Comparison of ENCODE assay signal across 9 mouse cellular contexts in genomic region chr7:73559853-73560190, GRCm38 (mm10). TPM values are rescaled to one million over a fixed set of nuclear protein-coding genes. Genes with fewer than 3 reads are reported as not detected.
DNase-seq lines count a peak whose midpoint lies in the region; ATAC-seq and TF ChIP-seq lines count a peak whose summit lies in the region.
"Had no signal": no experiment of that assay in that cellular context is flagged by ENCODE, and none has a peak within 500 bp of the region (broad histone marks: within the 10 kb centered on the region; RNA-seq: fewer than 3 reads in every experiment).

No protein-coding gene starts in this region.

- WGBS in heart, embryonic 14.5 days, result 76% methylated on average over 6 of the region's 6 CpGs
- 66% methylated on average over 6 of the region's 6 CpGs for WGBS in bone marrow, adult 2 months
- 88% methylated on average over 6 of the region's 6 CpGs for WGBS in hindbrain, embryonic 13.5 days
- WGBS in midbrain, embryonic 12.5 days, result 86% methylated on average over 6 of the region's 6 CpGs

- intact Hi-C loops in gastrocnemius, postnatal 36 days (cut with DNase I), result loop anchor here (2.0 kb wide), 1 partner anchor 35 kb away; no protein-coding TSS in a partner anchor

- no peaks in the 10 kb centered on the region for H3K9me3 ChIP-seq in heart, embryonic 14.5 days (ENCODE audit: control insufficient read depth, low read length)
- no peaks in the 10 kb centered on the region for H3K9me3 ChIP-seq in hindbrain, embryonic 13.5 days
- no peaks in the 10 kb centered on the region for H3K9me3 ChIP-seq in midbrain, embryonic 12.5 days

- ATAC-seq in heart, embryonic 14.5 days (ENCODE audit: insufficient number of reproducible peaks, insufficient read depth, low FRiP score, low read depth), result no peak
- no peak for ATAC-seq in hindbrain, embryonic 13.5 days (ENCODE audit: low FRiP score)
- ATAC-seq in midbrain, embryonic 12.5 days (ENCODE audit: low FRiP score, low read depth), result no peak

- peak overlapping the region; percentile 84 for H3K4me2 ChIP-seq in heart, embryonic 14.5 days (ENCODE audit: low read length)
- H3K4me2 ChIP-seq in hindbrain, embryonic 13.5 days, result peak overlapping the region; percentile 71
- peak overlapping the region; percentile 57 for H3K4me2 ChIP-seq in midbrain, embryonic 12.5 days (replicated peaks)

- no peaks in the 10 kb centered on the region for H3K27me3 ChIP-seq in heart, embryonic 14.5 days (ENCODE audit: control insufficient read depth, insufficient read depth, low read length)
- no peaks in the 10 kb centered on the region for H3K27me3 ChIP-seq in hindbrain, embryonic 13.5 days
- no peaks in the 10 kb centered on the region for H3K27me3 ChIP-seq in midbrain, embryonic 12.5 days

- TF ChIP-seq POLR2A in bone marrow, adult 2 months (IDR thresholded peaks at IDR 0.05; ENCODE audit: borderline replicate concordance, control insufficient read depth, low read depth, low read length), result no peak

- no peak for DNase-seq in heart, postnatal 4 days
- no peak for DNase-seq in gastrocnemius, postnatal 36 days
- no peak for DNase-seq in gastrocnemius, adult 8-10 months (ENCODE audit: low spot score in 2 of 2)
- DNase-seq in ovary, postnatal 36 days (ENCODE audit: low spot score), result no peak
- DNase-seq: cerebellum, postnatal 25 days had no signal

- H3K9ac ChIP-seq in heart, embryonic 14.5 days (ENCODE audit: low read length), result peak overlapping the region; percentile 93
- 0 out of 2 replicates have a peak overlapping the region, but pooled peaks have one; percentile 78 for H3K9ac ChIP-seq in hindbrain, embryonic 13.5 days
- no peak overlapping the region for H3K9ac ChIP-seq in midbrain, embryonic 12.5 days (replicated peaks)

- TF ChIP-seq CTCF in bone marrow, adult 2 months (IDR thresholded peaks at IDR 0.05; ENCODE audit: control insufficient read depth, insufficient read depth, low read length), result no peak

- H3K36me3 ChIP-seq in heart, embryonic 14.5 days (ENCODE audit: control insufficient read depth, insufficient read depth, low read length), result no peaks in the 10 kb centered on the region
- H3K36me3 ChIP-seq in hindbrain, embryonic 13.5 days, result no peaks in the 10 kb centered on the region
- H3K36me3 ChIP-seq in midbrain, embryonic 12.5 days, result no peaks in the 10 kb centered on the region

- peaks cover 9 to 13% of the 10 kb centered on the region in 2 experiments for H3K4me1 ChIP-seq in heart, embryonic 14.5 days (ENCODE audit: control insufficient read depth in 2 of 2, insufficient read depth in 2 of 2, low read length in 2 of 2)
- no peaks in the 10 kb centered on the region; the same call in 1 of the 2 replicates for H3K4me1 ChIP-seq in bone marrow, adult 2 months (ENCODE audit: control insufficient read depth, insufficient read depth, low read length)
- peaks cover 12% of the 10 kb centered on the region for H3K4me1 ChIP-seq in hindbrain, embryonic 13.5 days (replicated peaks)
- peaks cover 9% of the 10 kb centered on the region for H3K4me1 ChIP-seq in midbrain, embryonic 12.5 days

- peak overlapping the region in 1 of 2 experiments; percentile 100; a peak in 3 of 4 replicates for H3K4me3 ChIP-seq in heart, embryonic 14.5 days (ENCODE audit: control insufficient read depth in 1 of 2, insufficient read depth in 1 of 2, low read depth in 1 of 2, low read length in 2 of 2)
- H3K4me3 ChIP-seq in bone marrow, adult 2 months (replicated peaks; ENCODE audit: control insufficient read depth, low read depth, low read length), result no peak overlapping the region
- H3K4me3 ChIP-seq in hindbrain, embryonic 13.5 days, result peak overlapping the region; percentile 100; the same call in 1 of the 2 replicates
- H3K4me3 ChIP-seq in midbrain, embryonic 12.5 days, result no peak overlapping the region

- peak overlapping the region; percentile 99 to 100; a peak in 3 of 4 replicates for H3K27ac ChIP-seq in heart, embryonic 14.5 days (replicated peaks in 1 of 2; ENCODE audit: control insufficient read depth in 1 of 2, insufficient read depth in 1 of 2, low read depth in 2 of 2, low read length in 2 of 2)
- peak overlapping the region; percentile 84; the same call in 1 of the 2 replicates for H3K27ac ChIP-seq in bone marrow, adult 2 months (ENCODE audit: control insufficient read depth, insufficient read depth, low read depth, low read length, poor library complexity)
- H3K27ac ChIP-seq in hindbrain, embryonic 13.5 days, result peak overlapping the region; percentile 91
- no peak overlapping the region for H3K27ac ChIP-seq in midbrain, embryonic 12.5 days (replicated peaks)

RNA-seq across cellular contexts. Expression of gene Chd2, which starts 18.2 kb away (rescaled TPM):
- polyA plus RNA-seq in heart, embryonic 14.5 days (2014; fragmentation: Nextera tagmentation; extraction: Ambion mirVana), result 46.9 and 53.0 TPM in 2 replicates
- 10 to 100 TPM; 57.3 to 61.0 TPM for total RNA-seq in heart, postnatal 4 days (2021)
- polyA plus RNA-seq in bone marrow, adult 2 months (2011; ENCODE audit: insufficient read depth, insufficient read length, low replicate concordance, missing spikeins), result 60.1 and 96.4 TPM in 2 replicates
- polyA plus RNA-seq in hindbrain, embryonic 13.5 days (2015; fragmentation: Nextera tagmentation; extraction: Ambion mirVana), result 44.7 and 53.5 TPM in 2 replicates
- 54.8 and 61.4 TPM in 2 replicates for polyA plus RNA-seq in midbrain, embryonic 12.5 days (2016; fragmentation: Nextera tagmentation; extraction: Ambion mirVana)
- total RNA-seq in gastrocnemius, postnatal 36 days (2021), result 10 to 100 TPM; 22.4 to 39.9 TPM
- 10 to 100 TPM; 41.6 to 49.5 (median 45.0) TPM for total RNA-seq in gastrocnemius, adult 8-10 months (2022)
